Mouse (Mus musculus): ENCODE measurements around the gene Vac14. TPM values are rescaled to one million over a fixed set of nuclear protein-coding genes. Genes with fewer than 3 reads are reported as not detected.
A peak's percentile ranks its signal among the peaks of the same experiment; 100 is the strongest.

Vac14 gene
- polyA plus RNA-seq, 1 experiment from 2014 or later, result 27.0 TPM

DNA sequence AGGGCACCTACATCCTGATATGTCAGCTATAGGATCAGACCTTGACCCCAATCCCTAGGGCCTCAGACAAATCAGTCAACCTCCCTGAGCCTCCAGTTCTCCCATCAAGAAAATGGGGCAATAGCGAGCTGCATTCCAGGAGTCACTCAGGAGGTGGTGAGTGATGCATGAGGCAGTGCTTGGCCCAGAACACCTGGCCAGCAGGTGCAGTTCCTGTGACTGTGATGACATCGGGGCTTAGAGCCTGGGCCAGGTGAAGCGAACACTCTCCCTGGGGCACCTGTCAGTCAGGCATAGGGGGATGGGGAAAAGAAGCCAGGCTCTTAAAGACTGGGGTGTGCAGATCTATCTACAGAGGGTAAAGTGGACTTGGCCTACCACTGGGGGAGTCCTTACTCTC, 106.1 kb downstream of the Vac14 start:
- Histone ChIP-seq H3K36me3 (replicated peaks) (peaks cover 25% of the 10 kb centered on the region), H3K27me3 (no peaks in the 10 kb centered on the region; the same call in 1 of the 2 replicates), H3K4me1 (peaks cover 67% of the 10 kb centered on the region), H3K9me3 (no peaks in the 10 kb centered on the region), H3K4me2 (no peak overlapping the region), H3K9ac (no peak overlapping the region), H3K27ac (no peak overlapping the region), H3K4me3 (replicated peaks) (no peak overlapping the region)
- ATAC-seq (ENCODE audit: low FRiP score), result no peak
- WGBS, result 64% methylated on average over 3 of the region's 3 CpGs

DNA sequence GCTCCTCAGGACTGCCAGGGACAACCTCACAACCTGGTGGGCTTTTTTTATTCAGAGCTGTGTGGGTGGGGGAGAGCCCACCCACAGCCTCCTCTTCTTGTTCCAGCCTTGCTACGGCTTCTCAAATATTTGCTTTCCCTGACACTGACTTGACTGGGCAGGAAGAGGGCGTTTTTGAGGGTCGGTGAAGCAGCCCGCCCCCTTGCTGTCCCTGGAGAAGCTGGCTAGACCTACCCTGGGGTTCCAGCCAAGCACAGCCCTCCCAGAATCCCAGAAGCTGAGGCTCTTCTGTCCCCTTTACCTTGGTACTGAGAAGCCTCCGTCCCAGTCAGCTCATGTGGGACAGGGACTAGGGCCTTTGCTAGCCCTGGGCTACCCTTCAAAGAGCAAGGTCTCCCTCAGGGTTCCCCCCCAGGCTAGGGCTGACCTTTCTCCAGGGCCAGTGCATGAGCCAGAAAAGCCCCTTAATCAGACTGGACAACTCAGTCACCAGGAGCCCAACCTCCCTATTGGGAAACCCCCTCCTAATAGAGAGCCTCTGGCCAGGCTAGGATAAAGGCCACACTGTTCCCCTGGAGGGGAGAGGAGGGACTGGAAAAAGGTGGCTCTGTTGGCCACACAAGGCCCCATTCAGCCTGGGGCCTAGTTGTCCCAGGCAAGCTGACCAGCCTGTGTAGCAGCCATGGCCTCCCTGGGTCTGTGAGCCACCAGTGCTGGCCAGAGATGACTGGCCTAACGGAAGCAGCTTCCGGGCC, 106.9 kb downstream of the Vac14 start:
- no peak overlapping the region for H3K4me3 ChIP-seq (replicated peaks)
- no peaks in the 10 kb centered on the region; the same call in 1 of the 2 replicates for H3K27me3 ChIP-seq
- H3K9ac ChIP-seq, result no peak overlapping the region
- H3K36me3 ChIP-seq (replicated peaks), result peaks cover 33% of the 10 kb centered on the region
- H3K27ac ChIP-seq, result peak overlapping the region; percentile 43
- H3K4me2 ChIP-seq, result no peak overlapping the region
- H3K9me3 ChIP-seq, result no peaks in the 10 kb centered on the region
- WGBS, result 39% methylated on average over 7 of the region's 7 CpGs
- ATAC-seq (ENCODE audit: low FRiP score), result no peak
- peaks cover 59% of the 10 kb centered on the region for H3K4me1 ChIP-seq

DNA sequence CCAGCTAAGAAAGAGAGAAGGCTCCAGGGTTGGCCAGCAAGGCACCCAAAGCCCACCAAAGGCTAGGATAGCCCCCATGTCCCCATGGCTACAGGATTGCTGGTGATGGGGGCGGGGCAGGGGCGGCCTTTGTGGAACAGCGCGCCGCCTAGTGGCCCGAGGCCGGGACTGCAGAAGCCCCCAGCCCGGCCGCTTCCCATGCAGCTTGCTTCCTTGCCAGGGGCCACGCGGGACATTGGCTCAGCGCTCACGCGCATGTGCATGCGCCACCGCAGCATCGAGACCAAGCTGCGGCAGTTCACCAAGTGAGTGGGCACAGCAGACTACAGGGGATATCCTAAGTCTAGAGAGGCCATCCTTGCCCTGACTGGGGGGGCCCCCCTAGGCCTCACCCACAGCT, 108.5 kb downstream of the Vac14 start:
- no peak overlapping the region for H3K4me2 ChIP-seq
- no peaks in the 10 kb centered on the region; the same call in 1 of the 2 replicates for H3K27me3 ChIP-seq
- WGBS, result 7% methylated on average over 18 of the region's 18 CpGs
- no peaks in the 10 kb centered on the region for H3K9me3 ChIP-seq
- peaks cover 53% of the 10 kb centered on the region for H3K4me1 ChIP-seq
- no peak overlapping the region for H3K9ac ChIP-seq
- no peak overlapping the region for H3K4me3 ChIP-seq (replicated peaks)
- peaks cover 46% of the 10 kb centered on the region for H3K36me3 ChIP-seq (replicated peaks)
- ATAC-seq (ENCODE audit: low FRiP score), result peak; percentile 28
- H3K27ac ChIP-seq, result 0 out of 2 replicates have a peak overlapping the region, but pooled peaks have one; percentile 5

DNA sequence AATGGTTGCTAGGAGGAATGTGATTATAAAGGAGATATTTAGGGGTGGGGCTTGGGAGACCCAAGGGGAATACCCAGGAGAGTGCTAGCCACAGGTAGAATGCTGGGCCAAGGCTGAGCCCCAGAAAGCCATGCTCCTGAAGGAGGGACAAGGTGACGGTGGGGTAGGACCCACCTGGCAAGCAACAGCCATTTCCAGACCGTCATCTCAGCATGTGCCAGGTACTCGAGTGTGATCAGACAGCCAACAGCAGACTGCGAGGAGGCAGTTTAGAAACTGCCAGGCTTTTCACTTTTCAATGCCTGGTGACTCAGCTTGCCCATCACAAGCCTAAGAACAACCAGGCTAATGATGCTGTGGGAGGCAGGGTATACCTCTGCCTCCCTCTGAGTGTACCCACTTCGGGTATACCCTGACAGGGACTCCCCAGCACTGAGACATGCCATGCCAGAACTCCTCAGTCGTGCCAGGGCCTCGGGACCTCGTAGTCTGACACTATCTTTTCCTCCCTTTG, 113.0 kb downstream of the Vac14 start:
- Histone ChIP-seq H3K36me3 (replicated peaks) (peaks cover 87% of the 10 kb centered on the region), H3K4me2 (no peak overlapping the region), H3K27ac (no peak overlapping the region), H3K4me1 (peaks cover 9% of the 10 kb centered on the region), H3K9me3 (no peaks in the 10 kb centered on the region), H3K27me3 (no peaks in the 10 kb centered on the region), H3K9ac (no peak overlapping the region), H3K4me3 (replicated peaks) (no peak overlapping the region; the same call in 1 of the 2 replicates)
- 91% methylated on average over 8 of the region's 8 CpGs for WGBS
- no peak for ATAC-seq (ENCODE audit: low FRiP score)

DNA sequence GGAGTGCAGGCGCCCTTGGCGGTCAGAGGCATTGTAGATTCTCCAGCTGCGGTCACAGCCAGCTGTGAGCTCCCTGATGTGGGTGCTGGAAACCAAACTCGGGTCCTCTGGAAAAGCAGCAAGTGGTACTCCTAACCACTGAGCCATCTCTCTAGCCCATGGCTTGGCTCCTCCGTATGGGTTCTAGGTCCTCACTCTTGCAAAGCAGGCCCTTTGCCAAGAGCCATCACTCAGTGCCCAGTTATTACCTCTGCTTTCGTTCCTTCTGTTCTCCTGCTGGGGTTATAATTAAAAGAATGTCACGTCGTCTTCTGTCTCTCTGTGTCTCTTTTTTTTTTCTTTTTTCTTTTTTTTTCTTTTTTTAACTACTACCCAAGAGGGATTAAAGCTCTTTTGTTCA, 114.7 kb downstream of the Vac14 start:
- Histone ChIP-seq H3K4me1 (no peaks in the 10 kb centered on the region), H3K36me3 (replicated peaks) (peaks cover 92% of the 10 kb centered on the region), H3K9me3 (no peaks in the 10 kb centered on the region), H3K4me2 (no peak overlapping the region), H3K27ac (no peak overlapping the region), H3K27me3 (no peaks in the 10 kb centered on the region), H3K4me3 (replicated peaks) (no peak overlapping the region), H3K9ac (no peak overlapping the region)
- no peak for ATAC-seq (ENCODE audit: low FRiP score)
- WGBS, result 92% methylated on average over 8 of the region's 8 CpGs

DNA sequence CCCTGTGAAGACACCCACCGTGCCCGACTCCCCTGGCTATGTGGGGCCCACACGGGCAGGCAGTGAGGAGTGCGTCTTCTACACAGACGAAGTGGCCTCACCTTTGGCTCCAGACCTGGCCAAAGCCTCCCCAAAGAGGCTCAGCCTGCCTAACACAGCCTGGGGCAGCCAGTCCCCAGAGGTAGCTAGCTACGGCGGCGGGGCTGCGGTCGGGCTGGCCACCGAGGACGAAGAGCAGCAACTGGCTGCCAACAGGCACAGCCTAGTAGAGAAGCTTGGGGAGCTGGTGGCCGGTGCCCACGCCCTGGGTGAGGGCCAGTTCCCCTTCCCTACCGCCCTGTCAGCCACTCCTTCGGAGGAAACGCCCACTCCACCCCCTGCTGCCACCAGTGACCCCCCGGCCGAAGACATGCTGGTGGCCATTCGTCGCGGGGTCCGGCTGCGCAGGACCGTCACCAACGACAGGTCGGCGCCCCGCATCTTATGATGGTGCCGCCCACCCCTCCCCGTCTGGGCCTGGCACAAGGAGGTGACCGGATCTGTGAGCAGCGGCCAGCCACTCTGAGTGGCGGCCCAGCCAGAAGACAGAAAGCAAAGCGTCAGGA, 120.3 kb downstream of the Vac14 start:
- H3K27ac ChIP-seq, result no peak overlapping the region
- no peak overlapping the region for H3K4me3 ChIP-seq (replicated peaks)
- no peaks in the 10 kb centered on the region for H3K4me1 ChIP-seq
- no peak overlapping the region for H3K4me2 ChIP-seq
- peaks cover 70% of the 10 kb centered on the region for H3K36me3 ChIP-seq (replicated peaks)
- no peak for ATAC-seq (ENCODE audit: low FRiP score)
- no peak overlapping the region for H3K9ac ChIP-seq
- 93% methylated on average over 35 of the region's 35 CpGs for WGBS
- H3K27me3 ChIP-seq, result no peaks in the 10 kb centered on the region
- no peaks in the 10 kb centered on the region for H3K9me3 ChIP-seq

DNA sequence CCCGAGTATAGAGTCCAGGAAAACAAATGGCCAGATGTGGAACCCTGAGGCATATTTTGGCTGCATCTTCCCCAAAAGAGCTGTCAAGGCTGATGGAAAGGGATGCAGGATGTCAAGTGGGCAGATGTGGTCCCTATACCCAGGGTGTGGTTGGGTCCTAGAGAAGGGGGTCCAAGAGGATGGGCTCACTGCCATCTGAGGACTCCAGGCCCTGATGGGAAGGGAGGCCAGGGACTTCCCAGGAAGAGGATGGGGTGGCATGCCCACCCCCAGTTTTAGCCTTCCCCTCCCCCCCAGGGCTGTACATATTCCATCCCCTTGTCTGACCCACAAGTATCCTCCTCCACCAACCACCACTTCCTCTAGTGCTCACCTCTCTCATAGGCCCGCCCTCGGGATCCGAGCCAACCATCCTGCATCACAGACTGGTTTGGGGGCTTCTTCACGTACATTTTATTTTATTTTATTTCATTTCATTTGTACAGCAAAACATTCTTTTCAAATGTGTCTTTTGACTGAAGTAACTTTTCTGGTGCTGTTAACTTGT, 122.3 kb downstream of the Vac14 start:
- Histone ChIP-seq H3K9me3 (no peaks in the 10 kb centered on the region), H3K9ac (no peak overlapping the region), H3K36me3 (replicated peaks) (peaks cover 50% of the 10 kb centered on the region), H3K27ac (no peak overlapping the region), H3K4me3 (replicated peaks) (no peak overlapping the region), H3K4me1 (no peaks in the 10 kb centered on the region), H3K27me3 (no peaks in the 10 kb centered on the region), H3K4me2 (no peak overlapping the region)
- 96% methylated on average over 5 of the region's 5 CpGs for WGBS
- no peak for ATAC-seq (ENCODE audit: low FRiP score)

DNA sequence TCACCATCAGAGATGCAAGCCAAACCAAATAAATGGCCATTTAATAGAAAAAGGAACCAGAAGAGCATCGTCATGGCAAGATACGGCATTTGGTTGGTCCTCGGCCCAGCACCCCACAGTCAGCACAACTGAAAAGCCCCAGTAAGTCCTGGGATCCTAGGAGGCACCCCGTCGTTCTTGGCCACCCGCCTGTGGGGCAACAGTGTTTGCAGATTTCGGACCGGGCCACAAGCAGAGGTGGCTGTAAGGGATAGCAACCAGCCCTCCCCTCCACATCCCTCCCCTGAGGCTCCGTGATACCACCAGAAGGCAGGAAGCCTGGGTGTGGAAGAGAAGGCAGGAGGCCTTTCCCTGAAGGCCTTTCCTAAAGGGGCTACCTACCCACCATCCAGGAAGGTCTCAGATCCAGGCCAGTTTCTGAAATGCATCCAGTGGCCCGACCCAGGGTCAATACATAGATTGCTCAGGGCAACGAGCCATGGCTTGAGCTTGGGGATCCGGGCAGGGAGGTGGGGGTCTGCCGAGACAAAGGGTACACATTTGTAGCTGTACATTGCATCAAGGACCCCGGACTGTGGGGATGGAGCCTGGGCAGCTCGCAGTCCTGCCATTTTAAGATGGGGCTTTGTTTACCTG, 123.5 kb downstream of the Vac14 start:
- Histone ChIP-seq H3K9me3 (no peaks in the 10 kb centered on the region), H3K9ac (no peak overlapping the region), H3K4me1 (no peaks in the 10 kb centered on the region), H3K36me3 (replicated peaks) (peaks cover 39% of the 10 kb centered on the region), H3K27ac (no peak overlapping the region), H3K4me2 (no peak overlapping the region), H3K27me3 (no peaks in the 10 kb centered on the region), H3K4me3 (replicated peaks) (no peak overlapping the region)
- 84% methylated on average over 15 of the region's 15 CpGs for WGBS
- no peak for ATAC-seq (ENCODE audit: low FRiP score)

DNA sequence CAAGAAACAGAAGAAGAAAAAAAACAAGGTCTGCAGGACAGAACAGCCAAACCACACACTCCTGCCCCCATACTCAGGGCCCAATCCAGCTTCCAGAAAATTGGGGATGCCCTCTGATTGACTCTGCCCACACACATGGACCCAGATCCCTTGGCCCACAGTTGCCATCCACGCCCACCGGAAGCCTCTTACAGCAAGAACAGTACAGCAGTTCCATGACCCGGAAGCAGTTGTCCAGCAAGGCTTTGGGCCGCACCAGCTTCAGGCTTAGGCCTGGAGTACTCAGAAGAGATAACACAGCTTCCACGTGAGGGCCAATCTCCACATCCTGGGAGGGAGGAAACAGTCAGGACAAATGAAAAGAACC, 124.0 kb downstream of the Vac14 start:
- Histone ChIP-seq H3K9me3 (no peaks in the 10 kb centered on the region), H3K4me3 (replicated peaks) (no peak overlapping the region), H3K27ac (no peak overlapping the region), H3K4me1 (no peaks in the 10 kb centered on the region), H3K9ac (no peak overlapping the region), H3K4me2 (no peak overlapping the region), H3K36me3 (replicated peaks) (peaks cover 34% of the 10 kb centered on the region), H3K27me3 (no peaks in the 10 kb centered on the region)
- no peak for ATAC-seq (ENCODE audit: low FRiP score)
- 87% methylated on average over 5 of the region's 5 CpGs for WGBS

DNA sequence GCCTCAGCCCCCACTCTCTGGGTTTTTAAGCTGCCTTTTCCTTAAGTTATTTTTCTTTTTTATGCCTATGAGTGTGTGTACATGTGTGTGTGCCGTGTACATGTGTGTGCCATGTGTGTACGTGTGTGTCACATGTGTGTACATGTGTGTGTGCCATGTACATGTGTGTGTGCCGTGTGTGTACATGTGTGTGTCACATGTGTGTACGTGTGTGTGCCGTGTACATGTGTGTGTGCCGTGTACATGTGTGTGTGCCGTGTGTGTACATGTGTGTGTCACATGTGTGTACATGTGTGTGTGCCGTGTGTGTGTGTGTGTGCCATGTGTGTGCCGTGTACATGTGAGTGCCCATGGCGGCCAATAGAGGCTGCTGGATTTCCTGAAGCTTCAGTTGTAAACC, 126.8 kb downstream of the Vac14 start:
- Histone ChIP-seq H3K9ac (no peak overlapping the region), H3K36me3 (replicated peaks) (peaks cover 7% of the 10 kb centered on the region), H3K4me3 (replicated peaks) (no peak overlapping the region), H3K4me2 (no peak overlapping the region), H3K4me1 (no peaks in the 10 kb centered on the region), H3K27me3 (no peaks in the 10 kb centered on the region), H3K27ac (no peak overlapping the region), H3K9me3 (no peaks in the 10 kb centered on the region)
- ATAC-seq (ENCODE audit: low FRiP score), result no peak
- WGBS, result 95% methylated on average over 10 of the region's 10 CpGs

DNA sequence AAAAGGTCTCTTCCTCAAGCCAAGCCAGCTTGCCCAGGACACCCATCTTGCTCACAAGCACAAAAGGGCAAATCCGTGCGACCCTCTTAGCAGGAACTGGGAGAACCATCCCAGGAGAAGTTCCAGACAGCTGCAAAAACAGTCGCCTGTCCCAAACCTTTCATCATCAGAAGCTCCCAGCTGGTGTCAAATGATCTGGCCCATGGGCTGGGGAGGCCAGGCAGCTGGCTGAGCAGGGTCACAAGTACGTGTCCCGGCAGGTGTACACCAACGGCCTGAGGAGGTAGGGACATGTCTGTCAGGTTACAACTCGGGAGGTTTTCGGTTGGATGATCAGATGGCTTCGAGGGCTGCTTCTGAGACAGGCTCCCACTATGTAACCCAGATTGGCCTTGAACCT, 128.3 kb downstream of the Vac14 start:
- Histone ChIP-seq H3K4me1 (no peaks in the 10 kb centered on the region), H3K4me2 (no peak overlapping the region), H3K4me3 (replicated peaks) (no peak overlapping the region), H3K9ac (no peak overlapping the region), H3K27ac (no peak overlapping the region), H3K27me3 (no peaks in the 10 kb centered on the region), H3K9me3 (no peaks in the 10 kb centered on the region), H3K36me3 (replicated peaks) (no peaks in the 10 kb centered on the region)
- ATAC-seq (ENCODE audit: low FRiP score), result no peak
- WGBS, result 77% methylated on average over 9 of the region's 9 CpGs

DNA sequence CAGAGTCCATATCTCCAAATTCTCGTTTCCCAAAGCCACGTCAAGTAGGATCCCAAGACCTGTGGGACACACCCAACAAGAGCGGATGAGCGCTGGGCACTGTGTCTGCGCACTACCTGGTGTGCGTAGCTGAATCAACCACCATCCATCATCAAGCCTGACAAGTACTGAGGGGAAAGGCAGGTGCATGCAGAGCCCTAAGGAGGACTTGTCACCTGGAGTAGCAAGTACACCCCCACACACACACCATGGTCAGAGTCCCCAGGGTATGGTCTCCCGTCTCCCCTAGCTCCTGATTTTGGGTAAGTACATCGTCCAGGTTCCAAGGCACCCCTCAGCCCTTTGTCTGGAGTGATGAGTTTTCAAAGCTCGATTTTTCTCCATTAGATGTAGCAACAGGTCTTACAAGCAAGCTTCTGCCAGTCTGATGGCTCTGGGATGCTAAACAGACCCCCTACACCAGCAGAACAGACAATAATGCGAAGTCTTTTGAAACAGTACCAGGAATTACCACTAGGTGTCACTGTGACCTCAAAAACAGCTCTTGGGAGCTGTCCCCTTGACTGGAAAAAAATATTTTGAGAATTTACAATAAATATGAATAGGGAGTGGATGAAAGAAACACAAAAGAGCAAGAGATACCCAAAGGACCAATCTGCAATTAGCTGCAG, 131.2 kb downstream of the Vac14 start:
- no peak for ATAC-seq (ENCODE audit: low FRiP score)
- no peaks in the 10 kb centered on the region for H3K4me1 ChIP-seq
- no peaks in the 10 kb centered on the region for H3K9me3 ChIP-seq
- H3K9ac ChIP-seq, result no peak overlapping the region
- H3K36me3 ChIP-seq (replicated peaks), result no peaks in the 10 kb centered on the region
- H3K27ac ChIP-seq, result no peak overlapping the region
- H3K27me3 ChIP-seq, result no peaks in the 10 kb centered on the region
- no peak overlapping the region for H3K4me3 ChIP-seq (replicated peaks)
- H3K4me2 ChIP-seq, result no peak overlapping the region
- 59% methylated on average over 10 of the region's 10 CpGs for WGBS

Data from forebrain, embryonic 12.5 days (tissue).